Mouse (Mus musculus): ENCODE results near the gene Znrf3.

GRCm38 (mm10) chr11:5265764-5266163 lies 178.9 kb downstream of the Znrf3 start:
- TF ChIP-seq GATA1 (IDR thresholded peaks at IDR 0.05; ENCODE audit: borderline replicate concordance, low read length) (no peak), FLI1 (IDR thresholded peaks at IDR 0.05; ENCODE audit: low read length) (no peak)

Data from megakaryocyte, embryonic 14.5 days (primary cell).